Mouse (Mus musculus): ENCODE data around the gene Dnajb3.
"Not testable (repeated sequence)": the region's sequence is repeated elsewhere in the genome, so short reads cannot be mapped to it uniquely, and the experiment has no call there.

The Dnajb3 gene

DNA sequence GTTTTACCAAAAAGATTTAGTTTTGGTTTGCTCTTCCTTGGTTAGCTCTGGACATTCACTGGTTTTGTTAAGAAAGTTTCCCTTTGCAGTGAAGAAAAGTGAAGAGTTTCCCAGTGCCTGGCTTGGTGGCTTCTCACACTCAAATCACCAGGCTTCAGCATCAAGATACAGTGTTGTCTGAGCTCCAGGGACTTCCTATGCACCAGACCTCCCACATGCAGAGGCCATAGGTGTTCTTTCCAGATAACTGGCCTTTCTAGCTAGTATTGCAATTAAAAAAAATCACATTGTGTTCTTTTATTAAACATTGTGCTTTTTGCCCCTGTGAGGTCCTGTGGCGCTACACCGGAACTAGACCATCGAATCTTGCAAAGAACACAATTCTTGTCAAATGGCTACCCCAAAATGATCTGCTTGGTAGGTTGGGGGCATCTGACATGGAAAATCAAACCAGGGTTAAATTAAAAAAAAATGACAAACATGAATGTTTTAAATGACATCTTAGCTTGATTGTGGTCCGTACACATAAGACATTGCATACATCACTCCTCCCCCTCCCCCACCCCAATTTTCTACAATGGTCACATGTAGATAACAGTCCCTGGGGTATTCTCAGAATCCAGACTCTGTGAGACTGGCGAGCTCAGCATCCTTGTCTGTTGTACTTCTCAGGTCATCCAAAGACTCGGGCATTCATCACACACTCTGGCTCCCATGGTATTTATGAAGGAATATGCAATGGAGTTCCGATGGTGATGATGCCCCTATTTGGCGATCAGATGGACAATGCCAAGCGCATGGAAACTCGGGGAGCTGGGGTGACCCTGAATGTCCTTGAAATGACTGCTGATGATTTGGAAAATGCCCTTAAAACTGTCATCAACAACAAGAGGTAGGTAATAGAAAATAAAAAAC lies 10.1 kb upstream of the Dnajb3 start:
- no peak for DNase-seq (ENCODE audit: low spot score in 2 of 2)

- DNase-seq (ENCODE audit: low spot score in 2 of 2): no peak
Observed at GRCm38 (mm10) chr1:88214462-88214952, 8.9 kb upstream of the Dnajb3 start.

GRCm38 (mm10) chr1:88213766-88214461 lies 8.3 kb upstream of the Dnajb3 start:
- DNase-seq (ENCODE audit: low spot score in 2 of 2): no peak

- DNase-seq (ENCODE audit: low spot score in 2 of 2): no peak
Observed at GRCm38 (mm10) chr1:88213061-88213460, 7.5 kb upstream of the Dnajb3 start.

DNA sequence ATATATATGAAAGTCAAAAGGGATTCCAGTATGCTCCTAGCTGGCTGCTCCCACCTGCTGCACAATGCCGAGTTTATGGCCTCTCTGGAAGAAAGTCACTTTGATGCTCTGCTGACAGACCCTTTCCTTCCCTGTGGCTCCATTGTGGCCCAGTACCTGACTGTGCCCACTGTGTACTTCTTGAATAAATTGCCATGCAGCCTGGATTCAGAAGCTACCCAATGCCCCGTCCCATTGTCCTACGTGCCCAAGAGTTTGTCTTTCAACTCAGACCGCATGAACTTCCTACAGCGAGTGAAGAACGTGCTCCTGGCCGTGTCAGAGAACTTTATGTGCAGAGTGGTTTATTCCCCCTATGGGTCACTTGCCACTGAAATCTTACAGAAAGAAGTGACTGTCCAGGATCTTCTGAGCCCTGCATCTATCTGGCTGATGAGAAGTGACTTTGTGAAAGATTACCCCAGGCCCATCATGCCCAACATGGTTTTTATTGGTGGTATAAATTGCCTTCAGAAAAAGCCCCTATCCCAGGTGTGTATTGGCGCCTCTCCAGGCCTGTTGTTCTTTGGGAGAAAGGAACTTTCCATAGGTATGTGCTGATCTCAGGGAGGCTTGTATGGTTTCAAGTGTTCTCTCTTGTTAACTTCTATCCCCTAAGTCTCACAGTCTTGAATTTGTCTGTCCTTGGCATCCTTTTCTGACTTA lies 6.9 kb upstream of the Dnajb3 start:
- DNase-seq (ENCODE audit: low spot score in 2 of 2): no peak

DNA sequence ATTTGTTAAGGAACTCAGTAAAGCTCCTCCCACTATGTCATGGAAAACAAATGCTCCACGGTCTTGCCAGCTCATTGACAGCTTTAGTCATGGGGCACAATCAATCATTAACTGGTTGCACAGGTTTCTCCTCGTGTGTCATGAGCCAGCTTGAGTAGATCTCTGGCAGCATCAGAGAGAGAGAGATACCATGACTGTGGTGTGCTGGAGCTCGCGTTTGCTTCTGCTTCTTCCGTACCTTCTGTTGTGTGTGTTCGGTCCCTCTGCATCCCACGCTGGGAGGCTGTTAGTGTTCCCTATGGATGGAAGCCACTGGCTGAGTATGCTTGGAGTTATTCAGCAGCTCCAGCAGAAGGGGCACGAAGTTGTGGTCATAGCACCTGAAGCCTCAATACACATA lies 6.2 kb upstream of the Dnajb3 start, which contains the start of gene Ugt1a1:
Ugt1a1 (plus strand) TSS at position 148 of the 400 bp plus-strand sequence.
- no peak for DNase-seq (ENCODE audit: low spot score in 2 of 2)

- DNase-seq (ENCODE audit: low spot score in 2 of 2): no peak
Observed at GRCm38 (mm10) chr1:88206843-88207479, 1.4 kb upstream of the Dnajb3 start.

DNA sequence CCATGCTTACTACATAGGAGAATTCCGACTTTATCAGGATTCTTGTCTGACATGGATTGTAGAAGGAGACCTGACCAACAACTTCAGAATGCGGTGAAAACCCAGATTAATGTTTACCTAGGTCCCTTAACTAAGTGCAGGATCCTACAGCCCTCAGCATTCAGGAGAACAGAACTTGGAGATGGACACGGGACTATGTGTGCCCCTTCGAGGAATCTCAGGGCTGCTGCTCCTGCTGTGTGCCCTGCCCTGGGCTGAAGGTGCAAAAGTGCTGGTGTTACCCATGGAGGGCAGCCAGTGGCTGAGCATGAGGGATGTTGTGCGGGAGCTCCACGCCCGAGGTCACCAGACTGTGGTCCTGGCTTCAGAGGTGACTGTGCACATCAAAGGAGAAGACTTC lies 5.1 kb downstream of the Dnajb3 start, which contains the start of gene Ugt1a2:
Ugt1a2 (plus strand) TSS at position 146 of the 400 bp plus-strand sequence.
- no peak for DNase-seq (ENCODE audit: low spot score in 2 of 2)

DNA sequence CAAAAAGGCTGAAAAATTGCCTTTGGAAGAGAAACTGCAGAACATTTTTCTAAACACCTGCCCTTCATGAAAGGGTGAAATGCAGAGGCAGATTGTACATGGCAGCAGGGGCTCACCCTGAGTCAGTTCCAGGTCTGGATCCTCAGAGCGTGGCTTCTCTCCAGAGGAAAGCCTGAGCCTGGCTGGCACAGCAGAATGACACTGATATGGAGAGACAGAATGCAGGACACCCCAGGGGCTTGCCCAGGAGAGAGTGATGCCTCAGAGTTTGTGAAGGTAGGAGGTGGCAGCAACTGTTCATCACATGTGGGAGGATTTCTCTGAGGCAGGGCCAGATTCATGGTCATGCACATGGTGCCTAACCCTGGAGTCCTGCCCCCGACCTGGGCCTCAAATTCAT lies 5.6 kb downstream of the Dnajb3 start:
- no peak for DNase-seq (ENCODE audit: low spot score in 2 of 2)

- DNase-seq (ENCODE audit: low spot score in 2 of 2): no peak
Observed at GRCm38 (mm10) chr1:88197443-88197842, 8.1 kb downstream of the Dnajb3 start.

GRCm38 (mm10) chr1:88195687-88196086 lies 9.9 kb downstream of the Dnajb3 start:
- no peak for DNase-seq (ENCODE audit: low spot score in 2 of 2)

GRCm38 (mm10) chr1:88192136-88192535 lies 13.4 kb downstream of the Dnajb3 start:
- no peak for DNase-seq (ENCODE audit: low spot score in 2 of 2)

GRCm38 (mm10) chr1:88186325-88186935 lies 19.2 kb downstream of the Dnajb3 start:
- DNase-seq (ENCODE audit: low spot score in 2 of 2): no peak

GRCm38 (mm10) chr1:88179657-88180056 lies 25.9 kb downstream of the Dnajb3 start:
- no peak for DNase-seq (ENCODE audit: low spot score in 2 of 2)

DNA sequence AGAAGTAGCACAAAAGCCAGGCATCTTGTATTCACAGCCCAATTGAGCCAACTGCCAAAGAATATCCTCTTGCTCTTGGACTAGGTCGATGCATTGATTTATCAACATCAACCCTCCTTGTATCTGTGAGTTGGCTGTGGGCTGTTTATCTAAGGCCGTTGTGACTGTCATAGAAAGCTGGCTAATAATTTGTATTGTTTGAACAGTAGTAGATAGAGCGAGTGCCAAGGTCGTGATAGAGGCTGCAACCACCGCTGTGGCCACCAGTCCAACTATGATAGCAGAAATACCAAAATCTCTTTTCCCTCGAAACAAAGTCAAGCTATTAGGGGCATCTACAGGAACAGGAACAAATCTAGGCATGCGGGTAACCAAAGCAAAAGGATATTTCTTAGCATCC lies 33.4 kb downstream of the Dnajb3 start:
- not testable (repeated sequence) for DNase-seq (ENCODE audit: low spot score in 2 of 2)

- DNase-seq (ENCODE audit: low spot score in 2 of 2): no peak
Observed at GRCm38 (mm10) chr1:88165711-88166110, 39.9 kb downstream of the Dnajb3 start, which contains the start of gene Ugt1a5. Gene Ugt1a5 (plus strand): TSS chr1:88166012.

DNA sequence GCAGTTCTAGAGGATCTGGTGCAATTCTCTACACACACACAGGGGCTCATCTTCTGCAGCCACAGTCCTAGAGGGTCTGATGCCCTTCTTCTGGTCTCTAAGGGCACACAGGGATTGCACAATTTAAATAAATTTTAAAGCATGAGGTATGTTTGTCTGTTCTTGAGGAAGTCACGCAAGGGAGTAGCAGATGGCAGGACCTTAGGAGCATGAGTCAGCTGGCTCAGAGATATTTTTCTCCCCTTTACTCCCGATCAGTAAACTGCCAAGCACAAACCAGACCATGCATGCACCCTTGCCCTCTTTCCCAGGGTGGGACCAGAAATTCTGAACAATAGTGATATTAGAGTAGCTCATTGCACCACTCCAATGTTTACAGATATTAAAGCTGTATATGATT lies 47.2 kb downstream of the Dnajb3 start:
- no peak for DNase-seq (ENCODE audit: low spot score in 2 of 2)

All from thymus, postnatal 10 days (tissue).